Mouse (Mus musculus) layer of hippocampus, adult 9-10 months (tissue): ENCODE results near the gene Gm45799.

Experiments used
- DNase-seq: peaks from one replicate; pipeline ENCODE4 v3.0.0; 2022; ENCODE audit warnings: low spot score

Gene Gm45799

GRCm38 (mm10) chr7:105640233-105640893, at the start of gene Gm45799, which contains the start of gene Arfip2:
Gm45799 (plus strand) TSS chr7:105640552.
Arfip2 (minus strand) TSS chr7:105640416.
- peak; percentile 92 for DNase-seq

GRCm38 (mm10) chr7:105602860-105603623, 37.3 kb upstream of the Gm45799 start:
- DNase-seq = peak; percentile 46

GRCm38 (mm10) chr7:105608467-105608866, 31.9 kb upstream of the Gm45799 start:
- no peak for DNase-seq

- DNase-seq = no peak
Measured at GRCm38 (mm10) chr7:105611767-105612166, 28.6 kb upstream of the Gm45799 start.

GRCm38 (mm10) chr7:105614400-105614799, 26.0 kb upstream of the Gm45799 start:
- DNase-seq = no peak

- no peak for DNase-seq
Measured at GRCm38 (mm10) chr7:105615720-105616119, 24.6 kb upstream of the Gm45799 start.

GRCm38 (mm10) chr7:105616561-105616960, 23.8 kb upstream of the Gm45799 start:
- DNase-seq = no peak

GRCm38 (mm10) chr7:105617810-105618209, 22.5 kb upstream of the Gm45799 start:
- DNase-seq = no peak

GRCm38 (mm10) chr7:105619701-105620100, 20.7 kb upstream of the Gm45799 start:
- no peak for DNase-seq

GRCm38 (mm10) chr7:105621053-105621452, 19.3 kb upstream of the Gm45799 start:
- no peak for DNase-seq

GRCm38 (mm10) chr7:105621646-105622292, 18.6 kb upstream of the Gm45799 start:
- DNase-seq = no peak

GRCm38 (mm10) chr7:105625397-105625796, 15.0 kb upstream of the Gm45799 start:
- no peak for DNase-seq

GRCm38 (mm10) chr7:105628633-105629032, 11.7 kb upstream of the Gm45799 start:
- no peak for DNase-seq

- DNase-seq = no peak
Measured at GRCm38 (mm10) chr7:105632551-105632972, 7.8 kb upstream of the Gm45799 start.

GRCm38 (mm10) chr7:105633127-105633800, 7.1 kb upstream of the Gm45799 start, which contains the start of gene Trim3:
Trim3 (minus strand) TSS chr7:105633571.
- peak; percentile 71 for DNase-seq

GRCm38 (mm10) chr7:105633801-105634135, 6.6 kb upstream of the Gm45799 start:
- no peak for DNase-seq

GRCm38 (mm10) chr7:105634272-105634920, 6.0 kb upstream of the Gm45799 start:
- no peak for DNase-seq

- DNase-seq = no peak
Measured at GRCm38 (mm10) chr7:105635726-105636125, 4.6 kb upstream of the Gm45799 start.

- no peak for DNase-seq
Measured at GRCm38 (mm10) chr7:105638776-105639175, 1.6 kb upstream of the Gm45799 start.

GRCm38 (mm10) chr7:105639304-105639703, 1.0 kb upstream of the Gm45799 start:
- no peak for DNase-seq

GRCm38 (mm10) chr7:105639756-105640155, 596 bp upstream of the Gm45799 start, which contains the start of gene Timm10b:
Timm10b (plus strand) TSS chr7:105640056.
- DNase-seq = no peak

GRCm38 (mm10) chr7:105640894-105641255, 523 bp downstream of the Gm45799 start:
- no peak for DNase-seq
